Mouse (Mus musculus) CD4-positive, CD25-positive, alpha-beta regulatory T cell, adult 4 months (primary cell): Measurements from ENCODE around the gene Rfesd. TPM values are rescaled to one million over a fixed set of nuclear protein-coding genes. Genes with fewer than 3 reads are reported as not detected.

Experiments used
- ATAC-seq: one replicate; pipeline ENCODE4 v1.8.0; 2017
- polyA plus RNA-seq, 2 experiments: library from polyadenylated mRNA; unstranded; fragments of 100-300 nt; shearing (Covaris generic); gene quantifications; one replicate each; pipeline ENCODE4 v1.2.1; 2017

Rfesd gene
- polyA plus RNA-seq, 2 experiments from 2014 or later, result 34.3 to 37.4 TPM

GRCm38 (mm10) chr13:75976649-75977048 is 41.9 kb downstream of the Rfesd start:
- no peak for ATAC-seq

- ATAC-seq, result no peak
Measured at GRCm38 (mm10) chr13:75976218-75976617, 42.3 kb downstream of the Rfesd start.

GRCm38 (mm10) chr13:75975629-75976028 is 42.9 kb downstream of the Rfesd start:
- no peak for ATAC-seq

GRCm38 (mm10) chr13:75974481-75974880 is 44.0 kb downstream of the Rfesd start:
- ATAC-seq, result no peak

- no peak for ATAC-seq
Measured at GRCm38 (mm10) chr13:75966850-75967249, 51.7 kb downstream of the Rfesd start, which contains the start of gene Spata9. Gene Spata9, plus strand, starts transcription at chr13:75967150.

GRCm38 (mm10) chr13:75955357-75955992 is 63.0 kb downstream of the Rfesd start:
- ATAC-seq, result no peak

Other genes starting within 250 kb of the Rfesd start
- gene Glrx, start 178.9 kb downstream of the Rfesd start, polyA plus RNA-seq, result 100 to 1,000 TPM; 240 to 300 TPM
- under 1 TPM; 0.11 to 0.16 TPM for gene Rhobtb3, start 74.8 kb downstream of the Rfesd start, polyA plus RNA-seq
- not detected for gene Spata9, start 51.6 kb downstream of the Rfesd start, polyA plus RNA-seq
- not detected for gene Gpr150, start 38.3 kb upstream of the Rfesd start, polyA plus RNA-seq
- 1 to 10 TPM; 5.7 to 7.7 TPM for gene Arsk, start 79.9 kb upstream of the Rfesd start, polyA plus RNA-seq
- gene Ttc37, start 80.0 kb upstream of the Rfesd start, polyA plus RNA-seq, result 10 to 100 TPM; 11.9 to 16.8 TPM